Mouse (Mus musculus): ENCODE data around the gene Ank2. TPM values are rescaled to one million over a fixed set of nuclear protein-coding genes. Genes with fewer than 3 reads are reported as not detected.
A peak's percentile ranks its signal among the peaks of the same experiment; 100 is the strongest.

Gene Ank2
- 10 to 100 TPM; 56.9 to 95.8 TPM for total RNA-seq (2021)
- long read RNA-seq, experiment 1, partial matches to known transcripts = 0 of 5 reads
- long read RNA-seq, experiment 1, other reads (novel, unspliced or antisense) = 3 of 5 reads
- long read RNA-seq, experiment 2, partial matches to known transcripts = 1 of 2 reads
- long read RNA-seq, experiment 2, other reads (novel, unspliced or antisense) = 1 of 2 reads

DNA sequence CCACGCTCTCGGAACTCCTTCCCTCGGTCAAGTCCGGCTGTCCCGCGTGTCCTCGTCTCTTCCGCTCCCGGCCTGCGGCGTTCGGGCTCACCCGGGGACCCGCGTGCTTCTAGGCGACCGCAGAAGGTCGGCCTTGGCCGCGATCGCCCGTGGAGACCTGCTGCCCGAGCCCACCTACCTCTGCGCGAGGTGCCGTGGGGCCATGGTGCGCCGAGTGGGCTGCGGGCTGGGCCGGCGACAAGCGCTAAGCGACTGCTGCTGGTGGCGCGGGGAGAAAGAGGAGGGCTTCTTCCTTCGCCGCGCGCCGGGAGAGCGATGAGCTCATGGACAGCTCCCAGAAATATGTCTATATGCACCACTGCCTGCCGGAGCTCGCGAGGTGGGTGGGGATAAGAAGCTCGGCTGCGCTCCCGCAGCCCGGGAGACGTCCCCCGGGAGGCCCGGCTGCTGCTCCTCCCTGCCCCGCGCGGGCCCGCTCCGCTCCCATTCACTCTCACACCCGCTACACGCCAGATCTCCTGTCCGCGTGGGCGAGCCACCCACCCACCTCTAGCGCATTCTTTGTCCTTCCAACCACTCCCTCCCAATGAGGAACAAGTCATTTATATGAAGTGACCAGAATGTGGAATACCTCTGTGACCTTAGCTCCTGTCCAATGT, at the start of gene Ank2:
Ank2 (minus strand) TSS at position 609 of the 659 bp plus-strand sequence.
- DNase-seq = peak; percentile 80

DNA sequence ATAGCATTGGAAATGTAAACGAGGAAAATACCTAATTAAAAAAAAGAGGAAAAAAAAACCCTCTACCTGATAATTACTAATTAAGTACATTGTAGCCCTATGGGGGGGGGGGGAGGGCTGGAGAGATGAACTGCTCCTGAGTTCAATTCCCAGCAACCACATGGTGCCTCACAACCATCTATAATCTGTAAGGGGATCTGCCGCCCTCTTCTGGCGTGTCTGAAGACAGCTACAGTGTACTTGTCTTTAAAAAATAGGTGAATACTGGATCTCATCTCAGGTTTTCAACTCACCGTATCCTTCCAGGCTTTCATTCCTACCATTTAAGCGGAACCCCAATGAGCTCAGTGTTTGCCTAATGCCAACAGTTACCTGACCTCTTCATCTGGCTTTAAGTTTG, 48.7 kb upstream of the Ank2 start:
- DNase-seq = peak; percentile 52

DNA sequence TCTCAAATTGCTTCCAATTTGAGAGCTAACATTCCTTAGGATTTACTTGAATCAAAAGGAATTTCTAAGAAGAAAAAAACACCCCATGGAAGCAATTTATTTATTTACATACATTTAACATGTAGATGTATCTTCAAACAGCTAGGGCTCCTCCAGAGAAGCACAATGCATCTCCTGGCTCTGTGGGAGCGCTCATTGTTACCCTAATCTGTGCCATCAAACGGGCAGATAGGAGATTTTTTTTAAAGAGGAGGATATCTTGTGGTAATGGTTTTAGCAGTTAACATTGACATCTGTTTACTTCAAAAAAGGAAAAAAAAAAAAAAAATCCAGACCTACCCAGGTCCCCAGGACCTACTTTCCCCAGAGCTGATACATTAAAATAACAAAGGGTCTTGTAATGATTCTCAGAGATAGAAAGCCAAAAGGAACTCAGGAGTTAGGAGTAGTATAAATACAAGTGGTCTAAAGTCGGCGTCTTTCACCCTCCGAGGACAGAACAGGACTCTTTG, 45.5 kb upstream of the Ank2 start:
- DNase-seq = no peak

DNA sequence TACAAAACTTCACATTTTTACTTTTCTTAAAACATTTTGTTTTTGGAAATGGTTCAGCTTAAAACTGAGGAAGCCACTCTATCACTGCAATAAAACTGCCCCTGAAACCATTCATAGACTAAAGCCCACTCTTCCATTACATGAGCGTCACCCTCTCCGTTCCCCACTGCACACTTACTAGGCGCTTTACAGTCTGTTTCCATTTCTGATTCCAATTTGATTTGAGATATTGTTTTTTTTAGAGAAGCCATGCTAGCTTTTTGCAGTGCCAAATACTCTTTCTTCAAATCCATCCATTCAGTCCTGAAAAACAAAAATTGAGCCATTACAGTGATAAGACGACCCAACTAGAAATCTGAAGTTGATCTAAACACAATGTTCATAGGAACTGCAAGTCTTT, 44.8 kb upstream of the Ank2 start:
- DNase-seq = no peak

DNA sequence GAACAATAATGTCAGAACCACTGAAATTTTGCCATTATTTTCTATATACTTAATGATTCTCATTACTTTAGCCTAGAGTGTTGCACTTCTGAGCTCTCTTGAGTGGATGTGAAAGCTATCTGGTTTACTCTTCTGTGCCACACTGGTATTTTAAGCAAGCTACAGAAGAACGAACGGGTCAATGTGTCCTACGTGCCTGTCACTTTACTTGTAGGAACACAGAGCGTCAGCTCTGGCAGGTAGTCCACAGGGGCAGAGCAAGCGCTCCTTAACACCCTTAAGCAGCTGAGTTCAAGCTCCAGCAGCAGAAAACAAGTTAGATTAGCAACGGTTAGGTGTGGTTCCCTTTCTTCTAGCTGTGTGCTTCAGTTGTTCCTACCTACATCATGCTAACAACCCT, 40.0 kb upstream of the Ank2 start:
- no peak for DNase-seq

DNA sequence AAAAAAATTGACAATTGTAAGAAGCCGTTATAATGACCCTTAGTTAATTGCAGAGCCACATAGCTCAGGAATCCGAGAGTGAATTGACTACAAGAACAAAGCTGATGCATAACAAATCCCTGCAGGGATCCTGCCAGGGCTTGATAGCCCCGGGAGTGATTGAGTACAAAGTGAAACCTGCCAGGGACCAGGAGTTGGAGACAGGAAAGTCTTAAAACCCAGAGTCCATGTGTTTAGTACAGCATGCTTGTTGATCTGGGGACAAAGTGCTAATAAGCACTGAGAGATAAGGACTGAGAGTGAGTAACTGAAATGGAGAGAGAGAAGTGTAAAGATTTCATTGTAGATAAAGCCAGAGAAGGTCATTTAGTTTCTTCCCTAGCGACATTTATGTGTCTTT, 31.1 kb upstream of the Ank2 start:
- DNase-seq = no peak

DNA sequence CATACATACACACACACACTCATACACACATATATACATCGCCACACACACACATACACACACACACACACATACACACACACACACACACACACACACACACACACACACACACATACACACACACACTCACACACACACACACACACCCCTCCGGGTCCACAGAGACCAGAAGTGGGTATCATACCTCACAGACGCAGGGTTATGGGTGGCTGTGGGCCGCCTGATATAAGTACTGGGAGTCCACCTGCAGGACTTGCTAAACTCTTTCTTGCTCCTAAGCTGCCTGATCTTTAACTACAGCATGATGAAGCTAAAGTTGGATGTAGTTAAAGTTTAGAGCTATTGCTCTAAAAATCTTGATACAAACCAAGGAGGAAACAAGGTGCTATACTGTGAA, 30.7 kb upstream of the Ank2 start:
- no peak for DNase-seq

DNA sequence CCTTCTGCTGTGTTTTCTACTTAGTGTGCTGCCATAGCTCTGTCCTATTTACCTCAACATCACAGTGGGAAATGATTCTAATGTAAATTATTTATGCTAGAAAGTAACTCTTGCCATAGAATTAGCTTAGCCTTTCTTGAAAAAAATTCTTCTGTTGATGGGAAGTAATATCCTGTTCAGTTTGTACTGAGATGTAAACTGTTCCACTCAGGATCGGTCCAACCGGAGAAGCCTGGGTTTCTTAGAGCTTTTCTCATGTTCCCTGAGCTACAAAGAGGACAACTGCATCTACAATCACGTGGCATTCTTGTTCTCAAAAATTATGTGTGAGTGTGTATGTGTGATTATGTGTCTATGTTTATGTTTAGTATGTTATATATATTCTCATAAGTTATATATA, 30.1 kb upstream of the Ank2 start:
- no peak for DNase-seq

DNA sequence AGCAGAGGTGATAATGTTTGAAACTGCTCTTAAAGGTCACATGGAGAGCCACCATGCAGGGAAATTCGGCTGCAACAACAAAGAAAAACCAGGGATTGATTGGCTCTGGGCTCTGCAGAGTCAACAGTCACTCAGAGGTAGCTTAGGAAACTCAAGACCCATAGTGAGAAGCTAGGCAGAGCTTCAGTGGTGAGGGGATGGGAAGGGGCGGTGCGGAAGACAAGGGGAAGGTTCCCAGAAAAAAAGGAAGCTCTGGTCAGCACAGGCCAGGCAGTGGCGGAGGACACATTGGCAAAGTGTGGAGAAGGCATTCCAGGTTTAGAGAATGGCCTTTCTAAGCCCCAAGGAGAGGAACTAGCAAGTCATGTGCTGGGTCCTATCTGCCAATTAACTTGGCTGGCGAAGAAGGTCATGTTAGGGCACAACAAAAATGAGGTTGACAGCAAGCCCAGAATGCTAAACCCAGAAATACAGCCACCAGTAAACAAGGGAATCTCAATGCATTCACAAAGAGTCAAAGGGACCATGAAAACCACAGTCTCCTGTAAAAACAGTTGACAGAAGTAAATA, 28.4 kb upstream of the Ank2 start:
- DNase-seq = peak; percentile 52

DNA sequence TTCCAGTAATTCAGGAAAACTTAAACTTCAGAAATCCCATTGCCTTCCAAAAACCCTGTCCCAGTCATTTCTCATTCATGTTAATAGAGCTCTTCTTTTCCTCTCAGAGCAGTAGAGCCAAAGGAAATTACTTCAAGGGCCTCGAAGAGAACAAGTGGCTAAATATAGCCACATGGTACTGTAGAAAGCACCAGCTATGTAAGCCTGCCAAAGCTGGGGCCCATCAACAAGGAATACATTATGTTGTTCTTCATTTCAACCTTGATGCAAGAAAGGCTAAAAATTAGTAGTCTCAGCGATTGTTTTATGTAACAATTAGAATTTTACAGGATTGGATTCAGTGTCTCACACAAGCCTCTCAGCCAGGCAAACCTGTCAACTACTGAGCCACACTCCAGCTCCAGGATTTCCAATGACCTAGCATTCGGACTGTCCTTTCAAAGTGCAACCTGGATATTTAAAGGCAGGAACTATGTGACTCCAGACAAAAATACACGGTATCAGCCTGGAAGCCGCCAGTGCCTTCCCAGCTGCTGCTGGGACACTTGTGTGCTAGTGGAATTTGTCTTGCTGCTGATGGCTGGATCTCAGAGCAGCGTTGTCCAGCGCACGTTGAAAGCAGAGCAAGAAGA, 26.2 kb upstream of the Ank2 start:
- DNase-seq = no peak

DNA sequence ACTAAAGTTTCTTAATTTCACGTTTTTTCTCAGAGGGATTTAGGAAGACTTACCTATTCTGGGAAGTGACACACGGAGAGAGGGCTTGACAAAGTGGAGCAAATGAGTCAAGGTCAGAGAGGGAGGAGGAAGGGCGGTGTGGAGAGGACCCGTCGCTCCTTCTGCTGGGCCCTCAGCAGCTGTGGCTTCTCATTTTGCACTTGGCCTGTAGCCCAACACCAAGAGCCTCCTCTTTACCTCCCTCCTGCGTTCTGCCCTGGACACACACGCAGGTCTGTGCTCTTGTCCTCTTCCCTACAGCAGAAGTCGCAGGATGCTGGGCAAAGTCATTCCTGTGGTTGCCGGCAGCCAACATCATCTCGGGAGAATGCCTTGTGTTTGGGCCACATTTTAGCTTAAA, 22.0 kb upstream of the Ank2 start:
- no peak for DNase-seq

DNA sequence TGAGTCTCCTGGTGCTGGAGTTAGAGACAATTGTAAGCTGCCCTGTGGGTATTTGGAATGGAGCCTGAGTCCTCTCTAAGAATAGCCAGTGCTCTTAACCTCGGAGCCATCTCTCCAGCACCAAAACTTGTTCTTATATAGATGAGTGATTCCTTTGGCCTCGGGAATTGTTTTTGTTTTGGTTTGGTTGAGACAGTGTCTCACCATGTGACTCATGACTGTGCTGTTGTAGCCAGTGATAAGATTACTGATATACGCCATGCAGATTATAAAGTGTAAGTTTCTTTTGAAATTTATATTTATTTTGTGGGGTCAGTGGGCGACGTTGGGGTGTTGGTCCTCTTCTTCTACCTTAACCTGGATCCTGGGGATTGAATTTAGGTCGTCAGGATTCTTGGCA, 21.1 kb upstream of the Ank2 start:
- peak; percentile 10 for DNase-seq

DNA sequence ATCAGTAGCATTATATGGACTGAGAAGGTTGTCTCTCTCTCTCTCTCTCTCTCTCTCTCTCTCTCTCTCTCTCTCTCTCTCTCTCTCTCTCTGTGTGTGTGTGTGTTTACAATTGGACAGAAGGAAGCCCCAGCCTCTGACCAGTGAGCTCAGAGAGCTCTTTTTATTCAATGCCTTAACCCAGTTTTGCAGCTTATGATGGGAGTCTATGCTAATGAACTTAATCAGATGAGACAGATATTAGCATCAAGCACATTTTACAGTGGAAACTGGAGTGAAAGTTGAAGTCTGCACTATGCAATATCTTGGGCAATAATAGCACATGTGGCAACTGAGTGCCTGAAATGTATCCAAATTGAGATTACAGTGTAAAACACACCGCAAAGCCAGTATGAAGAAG, 16.1 kb upstream of the Ank2 start:
- peak; percentile 9 for DNase-seq

DNA sequence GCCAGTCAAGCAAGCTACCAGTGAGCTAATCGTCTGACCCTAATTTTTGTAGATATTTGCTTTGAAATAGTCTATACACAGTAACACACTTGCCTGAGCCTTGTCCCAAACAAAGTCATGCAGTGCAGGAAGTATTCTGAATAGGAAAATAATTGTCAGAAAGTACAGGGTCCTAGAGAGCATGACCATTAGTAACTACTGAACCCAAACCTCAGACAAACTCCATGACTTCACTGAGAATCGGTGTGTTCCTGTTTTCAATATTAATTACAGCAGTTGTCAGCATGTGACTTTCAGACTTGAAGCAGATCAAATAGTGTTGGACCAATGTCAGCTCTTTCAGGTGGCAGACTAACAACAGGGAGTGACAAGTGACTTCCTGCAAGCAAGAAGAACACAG, 14.5 kb upstream of the Ank2 start:
- no peak for DNase-seq

DNA sequence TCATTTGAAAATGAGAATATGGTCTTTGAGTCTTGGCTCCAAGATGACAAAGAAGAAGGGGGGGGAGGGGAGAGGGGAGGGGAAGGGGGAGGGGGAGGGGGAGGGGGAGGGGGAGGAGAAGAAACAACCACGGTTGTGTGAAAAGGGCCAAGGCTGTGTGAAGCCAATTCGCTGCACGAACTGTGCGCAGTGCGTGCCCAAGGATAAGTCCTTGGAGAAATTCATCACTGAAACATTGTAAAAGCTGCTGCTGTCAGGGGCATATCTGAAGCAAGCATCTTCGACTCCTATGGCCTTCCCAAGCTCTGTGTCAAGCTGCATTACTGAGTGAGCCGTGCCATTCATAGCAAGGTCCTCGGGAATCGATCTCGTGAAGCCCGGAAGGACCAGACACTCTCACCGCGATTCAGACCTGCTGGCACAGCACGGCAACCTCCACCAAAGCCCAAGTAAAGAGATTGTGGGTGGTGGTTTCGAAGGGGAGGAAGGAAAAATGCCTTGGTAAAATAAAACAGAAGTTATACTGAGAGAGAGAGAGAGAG, 13.7 kb upstream of the Ank2 start:
- DNase-seq = peak; percentile 50

DNA sequence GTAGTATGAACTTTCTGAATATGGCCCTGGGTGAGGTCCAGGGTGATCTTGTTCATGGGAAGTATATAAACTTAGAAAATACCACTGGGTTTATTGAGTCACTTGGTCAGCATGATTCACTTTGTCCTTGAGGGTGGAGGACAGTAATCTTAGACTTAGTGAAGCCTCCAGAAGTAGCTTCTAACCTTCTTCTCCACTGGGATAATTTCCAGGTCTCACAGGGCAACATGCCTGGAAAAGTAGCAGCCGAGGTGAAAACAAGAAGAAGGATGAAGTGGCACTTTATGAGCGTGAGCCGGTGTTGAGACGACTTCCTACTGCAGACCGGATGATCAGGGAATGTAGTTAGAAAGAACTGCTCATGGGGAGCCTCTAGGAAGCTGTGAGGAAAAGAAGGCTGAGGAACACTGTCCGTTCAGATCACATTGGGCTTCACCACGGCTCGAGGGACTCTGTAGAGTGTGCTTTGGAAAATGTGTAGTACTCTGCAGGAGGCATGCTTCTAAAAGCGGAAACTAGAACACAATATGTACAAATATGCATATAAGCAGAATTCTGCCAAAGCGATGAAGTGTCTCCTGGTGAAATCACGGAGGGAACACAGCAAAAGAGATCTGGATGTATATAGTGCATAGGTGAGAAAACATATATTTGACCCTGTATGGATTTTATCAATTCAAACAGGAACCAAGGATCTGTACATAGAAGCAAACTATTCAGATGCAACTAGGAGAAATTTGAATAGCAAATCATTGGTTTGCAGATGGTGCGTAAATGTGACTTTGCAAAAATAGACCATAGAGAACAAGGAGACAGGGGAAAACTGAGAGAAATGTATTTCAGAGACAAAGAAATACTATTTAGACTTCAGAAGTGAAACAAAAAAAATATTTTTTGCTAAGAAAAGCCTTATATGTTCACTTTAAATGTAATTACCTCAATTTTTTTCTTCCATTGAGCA, 12.9 kb upstream of the Ank2 start:
- DNase-seq = peak; percentile 55

DNA sequence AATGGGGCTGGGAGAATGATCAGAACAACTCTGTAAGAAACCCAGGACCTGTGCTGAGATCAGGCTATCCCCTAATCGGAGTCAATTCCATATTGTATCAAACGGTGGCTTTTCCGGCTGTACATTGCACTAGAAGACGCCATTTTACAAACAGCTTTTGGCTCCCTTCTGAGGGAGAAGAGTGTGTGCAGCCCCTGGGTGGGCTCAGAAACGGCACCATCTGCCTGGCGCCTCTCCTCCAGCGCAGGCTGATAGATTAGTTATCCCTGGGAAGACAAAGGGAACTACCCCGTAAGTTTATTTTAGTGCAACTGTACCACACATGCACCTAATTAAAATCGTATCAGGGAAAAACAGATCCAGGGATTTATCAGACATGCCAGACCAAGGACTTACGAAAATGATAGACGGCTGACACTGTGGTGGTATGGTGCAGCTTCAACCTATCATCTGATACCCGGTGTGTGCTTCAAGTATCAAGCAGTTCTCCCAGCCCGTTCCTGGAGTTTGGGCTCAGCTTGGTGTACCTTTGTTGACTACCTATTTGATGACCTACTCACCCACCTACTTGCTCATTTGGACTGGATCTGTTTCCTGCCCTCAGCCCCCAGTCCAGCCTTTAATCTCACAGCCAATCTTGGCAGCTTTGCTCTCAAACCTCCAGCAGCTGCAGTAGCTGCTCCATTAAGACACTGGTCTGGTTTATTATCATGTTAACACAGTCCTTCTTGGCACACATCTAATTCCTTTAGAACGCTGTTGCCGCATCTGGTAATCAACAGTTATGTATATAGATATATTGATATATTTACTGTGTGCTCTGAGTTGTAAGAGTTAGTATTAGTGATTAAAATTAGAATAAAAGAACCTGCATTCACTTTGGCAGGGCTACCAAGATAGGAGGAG, 9.0 kb upstream of the Ank2 start:
- no peak for DNase-seq

DNA sequence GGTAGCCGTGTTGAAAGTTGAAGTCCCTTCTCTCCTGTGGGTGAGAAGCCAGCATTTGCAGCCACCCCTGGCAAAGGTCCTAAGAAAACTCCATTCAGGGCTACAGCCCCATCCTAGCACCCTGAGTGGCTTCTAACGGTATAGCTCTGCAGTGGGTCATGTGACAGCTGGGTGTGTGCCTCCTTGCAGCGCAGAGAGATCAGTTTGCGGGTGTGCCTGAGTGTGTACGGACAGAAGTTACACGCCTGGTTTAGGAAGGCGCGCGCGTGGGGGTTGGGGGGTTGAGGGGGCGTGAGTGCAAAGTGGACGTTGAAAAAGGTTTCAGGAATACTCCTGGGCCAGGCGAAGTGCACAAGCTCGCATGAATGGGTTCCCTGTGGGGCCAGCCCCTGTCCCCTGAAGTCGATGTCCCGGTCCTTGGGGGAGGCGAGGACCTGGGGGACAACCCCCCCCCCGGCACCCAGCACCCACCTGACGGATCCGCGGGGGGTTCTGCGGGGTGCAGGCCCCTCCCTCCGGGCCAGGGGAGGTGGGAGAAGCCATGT, 881 bp downstream of the Ank2 start:
- peak; percentile 41 for DNase-seq

DNA sequence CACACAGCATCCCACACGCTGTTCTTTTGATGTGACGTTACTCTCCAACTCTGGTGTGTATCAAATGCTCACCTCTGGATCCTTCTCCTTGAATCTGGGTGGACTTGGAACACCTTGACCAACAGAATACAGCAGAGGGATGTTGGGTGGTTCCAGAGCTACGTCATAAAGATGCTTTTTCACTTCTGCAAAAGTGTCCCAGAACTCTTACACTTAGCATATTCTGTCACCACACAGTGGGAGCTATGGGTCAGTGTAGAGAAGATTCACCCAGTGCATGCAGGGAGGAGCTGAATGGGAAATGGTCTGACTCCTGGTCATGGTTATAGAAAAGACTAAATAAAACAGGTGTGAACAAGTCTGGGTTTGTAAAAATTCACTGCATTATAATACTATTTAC, 6.5 kb downstream of the Ank2 start:
- no peak for DNase-seq

DNA sequence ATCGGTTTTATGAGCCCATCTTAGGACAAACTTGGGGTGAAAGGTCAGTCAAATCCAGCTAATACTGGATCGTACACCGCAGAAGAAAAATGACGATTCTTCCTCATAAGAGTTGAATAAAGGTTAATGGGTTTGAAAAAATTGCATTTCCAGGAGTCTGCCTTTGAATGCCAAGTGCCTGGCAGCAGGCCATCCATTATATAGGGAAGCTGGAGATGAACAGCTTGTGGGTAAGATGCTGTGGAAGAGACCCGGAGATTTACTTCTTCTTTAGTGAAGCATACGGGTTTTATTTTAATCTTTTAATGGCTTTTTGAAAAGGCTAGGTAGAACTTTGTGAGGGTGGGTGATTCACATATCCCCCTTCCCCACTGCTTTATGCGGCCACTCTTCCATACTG, 11.8 kb downstream of the Ank2 start:
- DNase-seq = no peak

DNA sequence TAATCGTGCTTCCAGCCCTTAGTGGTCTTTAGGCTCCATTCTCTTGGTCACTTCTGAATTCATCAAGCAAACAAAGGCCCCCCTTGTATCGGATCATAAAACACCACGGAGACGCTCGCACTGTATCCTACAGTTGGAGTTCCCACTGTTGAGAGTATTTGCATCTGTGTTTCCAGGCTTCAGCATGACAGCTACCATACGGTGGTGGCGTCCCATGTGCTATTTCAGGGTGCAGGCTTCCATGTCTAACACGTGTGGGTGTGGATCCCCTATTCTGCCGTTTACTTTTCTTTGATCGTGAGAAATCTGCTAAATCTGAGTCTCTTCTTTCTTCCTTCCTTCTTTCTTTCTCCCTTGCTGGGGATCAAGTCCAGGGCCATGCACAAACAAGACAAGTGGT, 14.0 kb downstream of the Ank2 start:
- no peak for DNase-seq
